Mouse (Mus musculus) cerebellum, adult 11 months (tissue): Measurements from ENCODE around the gene Olfr481.

ENCODE experiments used
- DNase-seq: peaks from one replicate; pipeline ENCODE4 v3.0.0; 2022

Gene Olfr481

GRCm38 (mm10) chr7:108079555-108079954 lies at the start of gene Olfr481:
Gene Olfr481 (plus strand): TSS chr7:108079855.
- DNase-seq: no peak

GRCm38 (mm10) chr7:108033889-108034288 lies 45.8 kb upstream of the Olfr481 start, which contains the start of gene Olfr478:
Gene Olfr478 (minus strand): TSS chr7:108033989.
- no peak for DNase-seq

DNA sequence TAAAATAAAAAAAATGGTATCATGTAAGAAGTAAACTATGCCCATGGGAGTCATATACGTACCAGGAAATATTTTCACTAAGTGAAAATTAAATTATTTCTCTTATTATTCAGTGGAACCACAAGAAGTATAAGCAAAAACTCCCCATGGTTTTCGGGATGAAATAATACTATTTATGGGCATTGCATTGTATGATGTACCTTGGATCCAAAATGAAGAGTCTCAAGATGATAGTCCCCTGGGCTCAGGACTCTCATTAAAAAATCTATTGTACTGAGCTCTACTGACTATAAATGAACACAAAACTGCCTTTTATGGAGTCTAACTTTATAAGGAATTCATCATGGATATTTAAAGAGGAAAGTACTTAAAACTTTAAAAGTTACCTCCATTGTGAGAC lies 29.3 kb upstream of the Olfr481 start, which contains the start of gene Olfr479:
Gene Olfr479, plus strand, starts transcription at position 301 of the 400 bp plus-strand sequence.
- no peak for DNase-seq

DNA sequence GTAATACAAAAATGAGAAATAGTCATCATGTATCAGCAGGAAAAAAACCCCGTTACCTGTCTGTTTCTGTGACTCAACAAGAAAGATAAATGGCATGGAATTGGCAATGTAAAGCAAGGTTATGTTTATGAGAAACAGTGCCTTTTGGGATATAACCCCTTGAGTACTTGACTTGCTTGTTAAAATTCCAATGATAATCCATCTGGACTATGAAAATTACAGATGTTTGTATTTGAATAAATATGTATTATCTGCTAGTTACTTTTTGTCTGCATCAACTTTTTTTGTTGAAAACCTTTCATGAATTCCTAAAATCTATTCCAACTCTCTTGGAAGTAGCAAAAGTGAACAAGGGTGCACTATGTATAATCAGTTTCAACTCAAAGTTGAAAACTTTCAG lies 12.4 kb upstream of the Olfr481 start, which contains the start of gene Olfr480:
Gene Olfr480, minus strand, starts transcription at position 101 of the 400 bp plus-strand sequence.
- DNase-seq: no peak

DNA sequence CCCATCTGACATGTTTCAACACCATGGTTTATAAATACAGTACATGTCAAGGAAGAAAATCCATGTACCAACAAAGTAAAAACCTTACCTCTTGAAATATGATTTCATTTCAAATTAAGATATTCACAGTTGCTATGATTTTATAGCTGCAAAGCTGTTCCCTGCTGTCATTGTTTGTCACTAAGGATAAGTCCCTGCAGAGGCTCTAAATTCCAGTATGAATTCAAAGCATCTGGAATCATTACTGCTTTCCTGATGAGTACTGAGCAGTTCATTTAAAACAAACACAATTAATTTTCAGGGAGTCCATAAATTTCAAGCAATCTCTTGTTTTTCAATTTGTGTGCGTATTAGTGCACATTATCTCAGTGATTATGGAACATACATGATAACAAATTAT lies 17.8 kb downstream of the Olfr481 start, which contains the start of gene Olfr482:
Gene Olfr482, minus strand, starts transcription at position 101 of the 400 bp plus-strand sequence.
- DNase-seq: no peak

GRCm38 (mm10) chr7:108100549-108100948 lies 20.9 kb downstream of the Olfr481 start, which contains the start of gene Olfr483:
Gene Olfr483 (plus strand): TSS chr7:108100849.
- no peak for DNase-seq

GRCm38 (mm10) chr7:108120681-108121080 lies 41.0 kb downstream of the Olfr481 start:
- DNase-seq: no peak

DNA sequence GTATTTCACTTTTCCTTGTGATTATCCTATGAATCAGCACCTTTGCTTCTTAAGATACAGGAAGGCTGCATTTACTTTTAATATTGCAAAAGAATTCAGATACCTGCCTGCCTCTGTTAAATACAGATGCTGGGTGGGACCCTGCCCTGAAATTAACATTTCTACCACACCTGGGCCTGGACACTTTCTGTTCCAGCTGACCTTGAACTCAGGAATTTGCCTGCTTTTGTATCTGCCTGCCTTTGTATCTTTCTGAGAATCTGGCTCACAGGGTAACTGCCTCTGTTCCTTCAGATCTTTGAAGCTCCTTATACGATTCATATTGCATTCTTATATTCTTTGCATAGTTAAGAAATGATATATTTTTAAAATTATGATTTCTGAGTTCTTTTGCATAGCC lies 41.8 kb downstream of the Olfr481 start:
- DNase-seq: no peak

- DNase-seq: no peak
Observed at GRCm38 (mm10) chr7:108127349-108127748, 47.7 kb downstream of the Olfr481 start, which contains the start of gene Olfr484. Gene Olfr484 (minus strand): TSS chr7:108127449.
